Comparison of ENCODE assay signal across 8 mouse cellular contexts in genomic region chr12:29937308-29937707, GRCm38 (mm10). TPM values are rescaled to one million over a fixed set of nuclear protein-coding genes. Genes with fewer than 3 reads are reported as not detected.
A peak's percentile ranks its signal among the peaks of the same experiment; 100 is the strongest.
DNase-seq lines count a peak whose midpoint lies in the region; ATAC-seq and TF ChIP-seq lines count a peak whose summit lies in the region.

Gene Pxdn, plus strand, starts transcription at chr12:29937608.

- H3K36me3 ChIP-seq in E14TG2a.4 (ENCODE audit: insufficient read depth, low read length), result no peaks in the 10 kb centered on the region
- no peaks in the 10 kb centered on the region for H3K36me3 ChIP-seq in intestine, postnatal 0 days (ENCODE audit: control insufficient read depth, insufficient read depth)
- H3K36me3 ChIP-seq in midbrain, embryonic 16.5 days (ENCODE audit: control insufficient read depth, insufficient read depth, low read length), result no peaks in the 10 kb centered on the region

- no peaks in the 10 kb centered on the region for H3K27me3 ChIP-seq in cerebellum, adult 2 months (ENCODE audit: control insufficient read depth, insufficient read depth, low read length)
- peaks cover 56% of the 10 kb centered on the region for H3K27me3 ChIP-seq in E14TG2a.4 (ENCODE audit: insufficient read depth, low read length)
- H3K27me3 ChIP-seq in intestine, postnatal 0 days (replicated peaks; ENCODE audit: control insufficient read depth, insufficient read depth, low read length), result no peaks in the 10 kb centered on the region
- no peaks in the 10 kb centered on the region for H3K27me3 ChIP-seq in midbrain, embryonic 16.5 days (ENCODE audit: control insufficient read depth, insufficient read depth, low read depth, low read length)

- H3K9ac ChIP-seq in intestine, postnatal 0 days (ENCODE audit: low read depth, low read length), result peak within 1 kb of the TSS; percentile 54
- H3K9ac ChIP-seq in midbrain, embryonic 16.5 days (ENCODE audit: low read depth, low read length), result peak within 1 kb of the TSS; percentile 95

- no peak for TF ChIP-seq POLR2A in cerebellum, adult 2 months (IDR thresholded peaks at IDR 0.05; ENCODE audit: borderline replicate concordance, insufficient read depth, low read length)

- 56% methylated on average over 8 of the region's 8 CpGs for WGBS in cerebellum, adult 2 months
- whole genome bisulfite sequencing in intestine, postnatal 0 days, result 60% methylated on average over 8 of the region's 8 CpGs
- 23% methylated on average over 8 of the region's 8 CpGs for WGBS in midbrain, embryonic 16.5 days

- H3K4me2 ChIP-seq in intestine, postnatal 0 days (replicated peaks; ENCODE audit: low read depth), result peak within 1 kb of the TSS; percentile 77
- peak within 1 kb of the TSS; percentile 64 for H3K4me2 ChIP-seq in midbrain, embryonic 16.5 days (ENCODE audit: low read length)

- peaks cover 6% of the 10 kb centered on the region for H3K4me1 ChIP-seq in cerebellum, adult 2 months (ENCODE audit: control insufficient read depth, insufficient read depth, low read length)
- H3K4me1 ChIP-seq in E14TG2a.4 (replicated peaks; ENCODE audit: low read depth, low read length), result peaks cover 49% of the 10 kb centered on the region
- peaks cover 4% of the 10 kb centered on the region; the same call in 1 of the 2 replicates for H3K4me1 ChIP-seq in intestine, postnatal 0 days (replicated peaks; ENCODE audit: control insufficient read depth, insufficient read depth, low read length)
- H3K4me1 ChIP-seq in midbrain, embryonic 16.5 days (ENCODE audit: control insufficient read depth, insufficient read depth, low read length), result peaks cover 29% of the 10 kb centered on the region

- H3K4me3 ChIP-seq in cerebellum, adult 2 months (replicated peaks; ENCODE audit: insufficient read depth, low read depth, low read length), result peak within 1 kb of the TSS; percentile 49
- H3K4me3 ChIP-seq in E14TG2a.4 (replicated peaks; ENCODE audit: low read length), result peak within 1 kb of the TSS; percentile 79
- H3K4me3 ChIP-seq in intestine, postnatal 0 days (ENCODE audit: low read depth, low read length), result peak within 1 kb of the TSS; percentile 55
- peak within 1 kb of the TSS; percentile 82 for H3K4me3 ChIP-seq in midbrain, embryonic 16.5 days (ENCODE audit: low read depth, low read length)

- H3K9me3 ChIP-seq in E14TG2a.4 (ENCODE audit: low read length), result no peaks in the 10 kb centered on the region
- H3K9me3 ChIP-seq in intestine, postnatal 0 days (ENCODE audit: control insufficient read depth), result no peaks in the 10 kb centered on the region
- no peaks in the 10 kb centered on the region for H3K9me3 ChIP-seq in midbrain, embryonic 16.5 days (replicated peaks; ENCODE audit: control insufficient read depth, low read length, poor library complexity, severe bottlenecking)

- intact Hi-C loops in gastrocnemius, postnatal 14 days (cut with DNase I; ENCODE audit: low total_unique reads), result loop anchor here (10.0 kb wide), 1 partner anchor 47 kb away; no protein-coding TSS in a partner anchor

- H3K27ac ChIP-seq in cerebellum, adult 2 months (ENCODE audit: insufficient read depth, low read length), result no peak within 1 kb of the TSS
- H3K27ac ChIP-seq in intestine, postnatal 0 days (ENCODE audit: low read depth, low read length), result peak within 1 kb of the TSS; percentile 73
- peak within 1 kb of the TSS; percentile 88 for H3K27ac ChIP-seq in midbrain, embryonic 16.5 days (ENCODE audit: low read length)

- ATAC-seq in intestine, postnatal 0 days, result no peak
- ATAC-seq in midbrain, embryonic 16.5 days, result no peak

- TF ChIP-seq CTCF in cerebellum, adult 2 months (IDR thresholded peaks at IDR 0.05; ENCODE audit: borderline replicate concordance, insufficient read depth, low read depth, low read length), result no peak
- TF ChIP-seq CTCF in E14TG2a.4 (conservative IDR thresholded peaks at IDR 0.05; ENCODE audit: low read length), result no peak
- TF ChIP-seq CTCF in intestine, postnatal 0 days (IDR thresholded peaks at IDR 0.05; ENCODE audit: low read depth), result no peak

- no peak for DNase-seq in cerebellum, adult 2 months
- no peak for DNase-seq in cerebellum, postnatal 14 days
- no peak for DNase-seq in gastrocnemius, postnatal 14 days
- DNase-seq in cerebellum, adult 9-11 months, result no peak
- no peak for DNase-seq in ovary, postnatal 36 days (ENCODE audit: low spot score)

RNA-seq across cellular contexts. Expression of gene Pxdn, which starts in this region (rescaled TPM):
- polyA plus RNA-seq in cerebellum, adult 2 months (2012; rRNA removed), result 11.9 and 12.1 TPM in 2 replicates
- 10 to 100 TPM; 63.6 to 66.6 TPM for total RNA-seq in gastrocnemius, postnatal 14 days (2021)
- 18.4 TPM in 2 replicates for polyA plus RNA-seq in intestine, postnatal 0 days (2015; fragmentation: Nextera tagmentation; extraction: Ambion mirVana)
- 52.0 and 53.3 TPM in 2 replicates for polyA plus RNA-seq in midbrain, embryonic 16.5 days (2015; fragmentation: Nextera tagmentation; extraction: Ambion mirVana)
